Mouse (Mus musculus): ENCODE results near the gene Nt5e.

The Nt5e gene

DNA sequence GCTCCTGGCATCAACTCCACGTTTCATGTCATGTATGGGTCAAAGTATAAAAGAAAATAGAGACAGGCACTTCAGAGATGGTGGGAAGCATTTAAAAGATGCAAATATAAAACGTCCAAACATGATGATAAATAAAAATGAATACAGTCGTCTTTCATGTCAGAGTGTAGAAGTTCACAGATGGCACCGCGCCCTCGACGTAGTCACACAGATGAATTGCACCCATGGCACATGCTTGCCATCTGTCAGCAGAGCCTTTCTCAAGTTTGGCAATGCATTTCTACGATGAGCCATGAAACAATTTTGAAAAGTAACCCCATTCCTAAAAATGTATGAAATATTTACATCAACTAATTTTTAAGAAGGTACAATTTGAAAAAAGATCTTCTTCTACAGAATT lies 67.9 kb downstream of the Nt5e start:
- DNase-seq = no peak

DNA sequence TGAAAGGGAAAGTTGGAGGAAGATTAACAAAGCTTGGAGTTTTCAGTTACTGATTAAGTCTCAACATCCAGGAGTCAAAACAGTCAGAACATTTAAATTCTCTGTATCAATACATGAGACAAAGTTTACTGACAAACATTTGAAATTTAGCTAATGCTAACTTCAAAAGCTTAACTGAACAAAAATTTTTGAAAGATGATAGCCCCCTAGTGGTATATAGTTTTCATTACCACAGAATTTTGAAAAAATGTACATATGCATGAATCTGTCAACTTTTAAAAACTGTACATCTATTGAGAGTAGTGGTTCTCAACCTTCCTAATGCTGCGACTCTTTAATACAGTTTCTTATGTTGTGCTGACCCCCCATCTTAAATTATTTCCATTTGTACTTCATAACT lies 71.5 kb downstream of the Nt5e start:
- no peak for DNase-seq

DNA sequence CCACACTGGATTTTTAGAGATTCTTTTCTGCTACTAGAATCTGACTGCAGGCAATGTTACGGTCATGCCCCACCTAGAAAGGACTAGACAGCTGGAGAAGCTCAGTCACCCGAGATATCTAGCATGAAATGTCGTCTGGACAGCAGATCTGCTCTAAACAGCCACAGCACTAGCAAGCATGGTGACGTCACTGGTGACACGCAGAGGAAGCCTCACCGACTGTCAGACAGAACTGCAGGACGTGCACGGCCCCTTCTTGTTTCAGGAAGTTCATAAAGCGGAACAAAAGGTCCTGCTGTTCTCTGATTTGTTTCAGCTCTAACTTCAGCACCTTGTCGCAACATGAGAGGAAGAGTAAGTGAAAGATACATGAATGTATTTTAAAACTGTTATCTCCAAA lies 77.1 kb downstream of the Nt5e start:
- peak; percentile 27 to 40 for DNase-seq

DNA sequence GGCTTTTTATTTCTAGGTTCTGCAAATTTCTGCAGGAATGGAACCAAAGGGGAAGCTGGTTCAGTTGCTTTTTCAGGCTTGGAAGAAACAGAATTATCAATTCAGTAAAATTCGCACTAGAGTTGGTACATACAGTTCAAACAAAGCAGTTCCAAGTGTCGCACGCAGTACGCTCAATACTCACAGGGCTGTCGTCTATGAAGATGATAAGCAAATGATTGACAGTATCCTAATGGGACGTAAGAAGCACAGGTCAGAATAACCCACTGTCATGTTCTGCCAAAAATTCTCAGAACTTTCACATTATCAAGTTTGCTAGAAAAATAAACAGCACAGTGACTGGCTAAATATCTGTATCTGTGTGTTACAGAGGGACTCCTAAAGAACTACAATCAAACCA lies 77.5 kb downstream of the Nt5e start:
- DNase-seq = no peak

GRCm38 (mm10) chr9:88409978-88410377 lies 83.0 kb downstream of the Nt5e start:
- no peak for DNase-seq

GRCm38 (mm10) chr9:88416752-88417151 lies 89.8 kb downstream of the Nt5e start:
- DNase-seq = no peak
